9 mouse cellular contexts compared by ENCODE assay signal in the genomic region with DNA sequence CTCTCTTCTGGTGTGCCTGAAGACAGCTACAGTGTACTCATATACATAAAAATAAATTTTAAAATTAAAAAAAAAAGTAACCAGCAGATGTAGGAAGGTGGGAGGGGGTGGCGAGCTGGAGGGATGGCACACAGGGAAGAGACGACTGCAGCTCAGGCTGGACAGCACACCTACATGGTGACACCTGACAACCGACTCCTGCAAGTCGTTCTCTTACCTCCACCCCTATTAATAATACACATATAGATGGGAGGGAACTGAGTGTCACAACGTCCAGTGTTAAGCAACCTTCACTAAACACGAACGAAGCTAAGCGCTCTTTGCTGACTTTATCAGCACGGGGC. TPM values are rescaled to one million over a fixed set of nuclear protein-coding genes. Genes with fewer than 3 reads are reported as not detected.
DNase-seq lines count a peak whose midpoint lies in the region; ATAC-seq and TF ChIP-seq lines count a peak whose summit lies in the region.
"Had no signal": no experiment of that assay in that cellular context is flagged by ENCODE, and none has a peak within 500 bp of the region (broad histone marks: within the 10 kb centered on the region; RNA-seq: fewer than 3 reads in every experiment).

No protein-coding gene starts in this region.

- H3K36me3 ChIP-seq in embryonic facial prominence, embryonic 14.5 days (ENCODE audit: control insufficient read depth, insufficient read depth, low read length): peaks cover 33% of the 10 kb centered on the region
- H3K36me3 ChIP-seq in intestine, embryonic 15.5 days: peaks cover 18% of the 10 kb centered on the region
- peaks cover 32% of the 10 kb centered on the region for H3K36me3 ChIP-seq in neural tube, embryonic 12.5 days

- H3K4me3 ChIP-seq in left cerebral cortex, adult 2 months: peak overlapping the region; percentile 81
- H3K4me3 ChIP-seq in embryonic facial prominence, embryonic 14.5 days (ENCODE audit: low read depth, low read length): peak overlapping the region; percentile 81
- H3K4me3 ChIP-seq in intestine, embryonic 15.5 days (replicated peaks): peak overlapping the region; percentile 74
- peak overlapping the region; percentile 87 for H3K4me3 ChIP-seq in neural tube, embryonic 12.5 days

- H3K27me3 ChIP-seq in embryonic facial prominence, embryonic 14.5 days (replicated peaks; ENCODE audit: control insufficient read depth, insufficient read depth, low read length): no peaks in the 10 kb centered on the region
- no peaks in the 10 kb centered on the region for H3K27me3 ChIP-seq in intestine, embryonic 15.5 days (replicated peaks)
- no peaks in the 10 kb centered on the region for H3K27me3 ChIP-seq in neural tube, embryonic 12.5 days (replicated peaks)

- H3K4me1 ChIP-seq in embryonic facial prominence, embryonic 14.5 days (ENCODE audit: control insufficient read depth, insufficient read depth, low read length): peaks cover 15% of the 10 kb centered on the region
- peaks cover 9% of the 10 kb centered on the region; the same call in 1 of the 2 replicates for H3K4me1 ChIP-seq in intestine, embryonic 15.5 days (replicated peaks)
- H3K4me1 ChIP-seq in neural tube, embryonic 12.5 days: peaks cover 13% of the 10 kb centered on the region

- DNase-seq in left cerebral cortex, adult 2 months (ENCODE audit: extremely low spot score in 1 of 2, low spot score in 2 of 2): no peak
- no peak for DNase-seq in left cerebral cortex, postnatal 36 days (ENCODE audit: low spot score in 2 of 2)
- no peak for DNase-seq in embryonic facial prominence, embryonic 14.5 days (ENCODE audit: low spot score)
- no peak for DNase-seq in gastrocnemius, postnatal 25 days
- DNase-seq in layer of hippocampus, adult 11-12 months (ENCODE audit: low spot score): no peak
- no peak for DNase-seq in frontal cortex, postnatal 10 days (ENCODE audit: low spot score in 2 of 2)

- H3K27ac ChIP-seq in left cerebral cortex, adult 2 months: peak overlapping the region; percentile 100
- peak overlapping the region; percentile 97; the same call in 1 of the 2 replicates for H3K27ac ChIP-seq in embryonic facial prominence, embryonic 14.5 days (replicated peaks; ENCODE audit: low read depth, low read length)
- H3K27ac ChIP-seq in intestine, embryonic 15.5 days: peak overlapping the region; percentile 98; the same call in 1 of the 2 replicates
- H3K27ac ChIP-seq in neural tube, embryonic 12.5 days: no peak overlapping the region

- peak overlapping the region; percentile 96 for H3K9ac ChIP-seq in embryonic facial prominence, embryonic 14.5 days (ENCODE audit: low read depth, low read length)
- H3K9ac ChIP-seq in intestine, embryonic 15.5 days: peak overlapping the region; percentile 91
- peak overlapping the region; percentile 92 for H3K9ac ChIP-seq in neural tube, embryonic 12.5 days

- intact Hi-C loops in left cerebral cortex, adult 2 months (cut with DNase I): loop anchor here (2.0 to 5.0 kb wide), 4 partner anchors 76 to 213 kb away; partner anchors contain the start of genes Cct2 and Frs2
- intact Hi-C loops in left cerebral cortex, postnatal 36 days (cut with DNase I): loop anchor here (5.0 to 10.0 kb wide), 4 partner anchors 76 to 451 kb away; partner anchors contain the start of genes Frs2 and Rab3ip

- H3K4me2 ChIP-seq in embryonic facial prominence, embryonic 14.5 days (ENCODE audit: low read depth, low read length): peak overlapping the region; percentile 86
- H3K4me2 ChIP-seq in intestine, embryonic 15.5 days (replicated peaks): peak overlapping the region; percentile 77
- H3K4me2 ChIP-seq in neural tube, embryonic 12.5 days (replicated peaks): peak overlapping the region; percentile 87

- H3K9me3 ChIP-seq in embryonic facial prominence, embryonic 14.5 days (ENCODE audit: control insufficient read depth, low read length): no peaks in the 10 kb centered on the region
- no peaks in the 10 kb centered on the region for H3K9me3 ChIP-seq in intestine, embryonic 15.5 days
- no peaks in the 10 kb centered on the region for H3K9me3 ChIP-seq in neural tube, embryonic 12.5 days

- peak; percentile 23; the same call in 1 of the 2 replicates for ATAC-seq in embryonic facial prominence, embryonic 14.5 days (ENCODE audit: low read depth)
- no peak; the same call in 1 of the 2 replicates for ATAC-seq in intestine, embryonic 15.5 days
- peak; percentile 57 for ATAC-seq in neural tube, embryonic 12.5 days (ENCODE audit: low FRiP score, low read depth)

- 0% methylated on average over 9 of the region's 9 CpGs for WGBS in embryonic facial prominence, embryonic 14.5 days
- WGBS in intestine, embryonic 15.5 days: under 1% methylated on average over 9 of the region's 9 CpGs
- WGBS in neural tube, embryonic 12.5 days: 0% methylated on average over 9 of the region's 9 CpGs

- no peak; the same call in 1 of the 2 replicates for TF ChIP-seq CTCF in left cerebral cortex, adult 2 months (IDR thresholded peaks at IDR 0.05)

RNA-seq across cellular contexts. Expression of gene Yeats4, which starts 0.6 kb away (rescaled TPM):
- total RNA-seq in left cerebral cortex, adult 2 months (2021): 10 to 100 TPM; 43.7 to 47.0 TPM
- 10 to 100 TPM; 50.7 to 54.0 TPM for total RNA-seq in left cerebral cortex, postnatal 36 days (2021)
- 57.9 and 64.6 TPM in 2 replicates for polyA plus RNA-seq in embryonic facial prominence, embryonic 14.5 days (2014; fragmentation: Nextera tagmentation; extraction: Ambion mirVana)
- 62.5 and 64.9 TPM in 2 replicates for polyA plus RNA-seq in intestine, embryonic 15.5 days (2015; fragmentation: Nextera tagmentation; extraction: Ambion mirVana)
- polyA plus RNA-seq in neural tube, embryonic 12.5 days (2016; fragmentation: Nextera tagmentation; extraction: Ambion mirVana): 125 and 131 TPM in 2 replicates
- total RNA-seq in gastrocnemius, postnatal 25 days (2021): 10 to 100 TPM; 15.5 to 17.8 TPM

RNA-seq across cellular contexts. Expression of gene 9530003J23Rik, which starts 14.8 kb away (rescaled TPM):
- total RNA-seq in left cerebral cortex, adult 2 months (2021): not detected
- total RNA-seq in left cerebral cortex, postnatal 36 days (2021): not detected
- not detected in 2 replicates for polyA plus RNA-seq in embryonic facial prominence, embryonic 14.5 days (2014; fragmentation: Nextera tagmentation; extraction: Ambion mirVana)
- not detected in 2 replicates for polyA plus RNA-seq in intestine, embryonic 15.5 days (2015; fragmentation: Nextera tagmentation; extraction: Ambion mirVana)
- not detected in 2 replicates for polyA plus RNA-seq in neural tube, embryonic 12.5 days (2016; fragmentation: Nextera tagmentation; extraction: Ambion mirVana)
- total RNA-seq in gastrocnemius, postnatal 25 days (2021): not detected
- polyA plus RNA-seq: large intestine, adult 2 months had no signal

RNA-seq across cellular contexts. Expression of gene Lyz2, which starts 58.4 kb away (rescaled TPM):
- total RNA-seq in left cerebral cortex, adult 2 months (2021): 10 to 100 TPM; 11.1 to 14.4 TPM
- total RNA-seq in left cerebral cortex, postnatal 36 days (2021): 10 to 100 TPM; 12.1 to 14.4 TPM
- 105 and 146 TPM in 2 replicates for polyA plus RNA-seq in embryonic facial prominence, embryonic 14.5 days (2014; fragmentation: Nextera tagmentation; extraction: Ambion mirVana)
- 97.1 and 105 TPM in 2 replicates for polyA plus RNA-seq in intestine, embryonic 15.5 days (2015; fragmentation: Nextera tagmentation; extraction: Ambion mirVana)
- polyA plus RNA-seq in neural tube, embryonic 12.5 days (2016; fragmentation: Nextera tagmentation; extraction: Ambion mirVana): 16.2 and 16.7 TPM in 2 replicates
- 10 to 100 TPM; 36.4 to 45.3 TPM for total RNA-seq in gastrocnemius, postnatal 25 days (2021)
